Mouse (Mus musculus) CD4-positive, CD25-positive, alpha-beta regulatory T cell, adult 4 months (primary cell): Measurements from ENCODE around the gene Sgsm2. TPM values are rescaled to one million over a fixed set of nuclear protein-coding genes. Genes with fewer than 3 reads are reported as not detected.

Experiments used
- ATAC-seq: one replicate; pipeline ENCODE4 v1.8.0; 2017
- polyA plus RNA-seq, 2 experiments: library from polyadenylated mRNA; unstranded; fragments of 100-300 nt; shearing (Covaris generic); gene quantifications; one replicate each; pipeline ENCODE4 v1.2.1; 2017

Sgsm2 gene
- polyA plus RNA-seq, 2 experiments from 2014 or later = 2.8 to 3.3 TPM

DNA sequence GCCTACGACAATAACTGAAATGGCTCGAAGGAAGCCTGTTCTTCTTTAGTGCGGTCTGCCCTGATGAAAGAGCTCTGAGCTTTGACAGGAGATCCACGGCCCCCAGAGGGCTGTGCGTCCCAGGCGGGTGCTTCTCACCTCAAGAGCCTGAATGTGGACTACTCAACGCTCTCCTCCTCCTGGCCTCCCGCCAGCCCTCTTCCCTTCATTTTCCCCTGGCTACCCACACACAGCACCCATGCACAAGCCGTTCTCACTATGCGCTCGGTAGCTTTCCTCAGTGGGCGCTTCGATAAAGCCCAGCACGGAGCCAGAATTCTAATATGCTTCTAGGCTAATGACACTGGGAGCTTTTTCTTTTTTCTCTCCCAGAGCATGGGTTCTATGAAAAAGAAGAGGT, 14.9 kb downstream of the Sgsm2 start:
- ATAC-seq = no peak

DNA sequence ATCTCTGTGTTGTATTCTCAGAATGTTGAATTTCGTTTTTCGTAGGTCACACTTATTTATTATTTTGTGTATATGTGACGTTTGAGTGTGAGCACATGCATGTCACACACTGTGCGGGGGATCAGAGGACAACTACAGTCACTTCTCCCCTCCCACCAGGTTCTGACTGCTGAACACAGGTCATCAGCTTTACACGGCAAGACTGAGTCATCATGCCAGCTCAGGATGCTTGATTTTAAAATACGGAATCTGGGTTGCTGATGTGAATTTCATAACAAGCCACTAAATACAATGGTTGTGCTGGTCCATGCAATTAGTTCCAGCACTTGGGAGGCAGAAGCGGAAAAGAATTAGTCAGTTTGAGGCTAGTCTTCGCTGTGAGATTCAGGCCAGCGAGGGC, 15.9 kb downstream of the Sgsm2 start:
- ATAC-seq = peak; percentile 71

DNA sequence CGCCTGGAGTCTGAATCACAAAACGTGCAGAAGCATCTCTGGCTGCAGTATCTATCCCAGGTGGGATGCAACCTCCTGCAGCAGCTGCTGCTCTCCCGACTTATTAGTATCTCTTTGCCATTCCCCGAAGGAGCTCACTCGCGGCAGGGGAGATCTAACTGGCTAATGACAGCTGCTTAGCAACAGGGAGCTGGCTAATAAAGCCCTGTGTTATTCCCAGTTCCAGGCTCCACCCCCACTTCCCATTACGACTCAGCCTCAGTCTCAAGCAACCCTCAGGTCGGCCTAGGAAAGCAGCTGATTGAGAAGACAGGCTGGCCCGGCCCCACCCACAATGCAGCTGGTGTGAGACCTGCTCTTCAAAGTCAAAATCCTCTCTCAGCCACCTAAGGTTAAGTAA, 20.1 kb downstream of the Sgsm2 start:
- no peak for ATAC-seq

DNA sequence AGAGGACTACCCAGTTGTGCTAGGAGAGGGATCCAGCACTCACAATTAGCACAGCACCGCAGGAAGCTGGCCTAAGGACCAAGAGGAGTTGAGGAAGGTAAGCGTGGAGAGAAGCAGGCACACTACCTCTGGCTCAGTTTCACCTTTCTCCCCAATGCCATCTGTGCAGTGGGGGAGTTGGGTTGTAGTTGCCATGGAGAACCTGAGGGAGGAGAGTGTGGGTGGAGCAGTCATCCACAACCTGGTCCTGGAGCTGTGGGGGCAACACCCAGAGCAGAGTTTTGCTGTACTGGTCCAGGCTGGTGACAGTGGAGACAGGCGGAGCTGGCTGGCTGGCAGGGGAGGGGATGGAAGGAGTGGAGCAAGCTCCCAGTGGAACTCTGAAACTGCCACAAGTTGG, 22.2 kb downstream of the Sgsm2 start:
- no peak for ATAC-seq

DNA sequence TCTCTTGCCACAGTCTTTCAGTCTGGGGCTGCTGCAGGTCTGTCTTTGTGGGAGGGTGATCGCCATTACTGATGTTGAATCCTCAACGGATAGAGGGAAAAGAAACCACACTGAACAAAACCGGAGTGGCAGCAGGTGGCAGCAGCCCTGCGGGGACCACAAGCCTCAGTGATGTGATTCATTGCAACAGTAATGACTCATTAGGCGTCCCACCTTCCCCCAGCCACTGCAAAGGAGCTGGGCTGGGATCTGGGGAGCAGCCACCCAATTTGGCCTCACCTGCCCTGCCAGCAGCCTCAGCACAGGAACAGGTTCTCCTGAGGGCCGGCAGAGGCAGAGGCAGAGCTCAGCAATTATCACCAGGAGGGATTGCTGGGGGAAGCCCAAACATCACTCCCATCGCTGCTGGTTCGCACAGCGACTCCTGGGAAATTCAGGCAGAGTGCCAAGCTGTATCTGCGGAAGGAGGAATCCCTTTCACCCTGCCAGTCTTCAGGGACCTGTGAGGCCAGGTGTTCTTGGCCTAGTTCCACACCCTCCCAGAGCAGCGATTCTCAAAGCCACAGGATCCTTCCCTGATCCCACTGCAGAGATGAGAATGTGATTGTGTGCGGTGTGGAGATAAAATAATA, 25.8 kb downstream of the Sgsm2 start:
- no peak for ATAC-seq

DNA sequence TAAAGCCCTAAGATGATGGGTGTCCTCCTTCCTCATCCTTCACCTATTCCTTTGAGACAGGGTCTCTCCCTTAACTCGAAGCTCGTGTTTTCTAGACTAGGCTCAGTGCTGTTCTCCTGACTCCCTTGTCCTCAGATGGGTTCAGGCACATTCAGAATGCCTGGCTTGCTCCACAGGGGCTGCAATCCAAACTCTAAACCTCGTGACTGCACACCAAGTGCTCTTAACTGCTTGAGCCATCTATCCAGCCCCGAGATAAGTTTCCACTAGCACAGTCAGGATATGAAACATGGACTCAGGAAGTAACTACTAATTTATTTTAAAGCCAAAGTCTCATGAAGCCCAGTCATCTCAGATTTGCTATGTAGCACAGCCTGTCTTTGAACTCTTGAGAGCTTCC, 26.3 kb downstream of the Sgsm2 start:
- no peak for ATAC-seq

DNA sequence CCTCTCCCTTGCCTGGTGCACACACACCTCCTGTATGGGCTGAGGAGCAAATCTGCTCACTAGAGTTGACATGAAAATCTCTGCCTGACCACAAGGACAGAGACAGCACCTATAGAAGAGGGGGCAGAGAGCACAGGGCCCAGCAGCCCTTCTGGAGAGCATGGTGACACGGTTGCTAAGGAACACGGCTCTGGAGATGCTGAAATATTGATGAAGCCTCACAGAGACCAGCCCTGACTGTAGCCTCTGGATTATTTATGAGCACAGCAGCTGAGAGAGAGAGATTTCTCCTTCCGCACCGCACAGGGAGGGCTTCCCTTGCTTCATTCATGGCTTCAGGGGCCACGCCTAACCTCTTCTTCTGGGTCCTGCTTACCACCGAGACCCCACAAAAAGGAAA, 27.3 kb downstream of the Sgsm2 start:
- no peak for ATAC-seq

DNA sequence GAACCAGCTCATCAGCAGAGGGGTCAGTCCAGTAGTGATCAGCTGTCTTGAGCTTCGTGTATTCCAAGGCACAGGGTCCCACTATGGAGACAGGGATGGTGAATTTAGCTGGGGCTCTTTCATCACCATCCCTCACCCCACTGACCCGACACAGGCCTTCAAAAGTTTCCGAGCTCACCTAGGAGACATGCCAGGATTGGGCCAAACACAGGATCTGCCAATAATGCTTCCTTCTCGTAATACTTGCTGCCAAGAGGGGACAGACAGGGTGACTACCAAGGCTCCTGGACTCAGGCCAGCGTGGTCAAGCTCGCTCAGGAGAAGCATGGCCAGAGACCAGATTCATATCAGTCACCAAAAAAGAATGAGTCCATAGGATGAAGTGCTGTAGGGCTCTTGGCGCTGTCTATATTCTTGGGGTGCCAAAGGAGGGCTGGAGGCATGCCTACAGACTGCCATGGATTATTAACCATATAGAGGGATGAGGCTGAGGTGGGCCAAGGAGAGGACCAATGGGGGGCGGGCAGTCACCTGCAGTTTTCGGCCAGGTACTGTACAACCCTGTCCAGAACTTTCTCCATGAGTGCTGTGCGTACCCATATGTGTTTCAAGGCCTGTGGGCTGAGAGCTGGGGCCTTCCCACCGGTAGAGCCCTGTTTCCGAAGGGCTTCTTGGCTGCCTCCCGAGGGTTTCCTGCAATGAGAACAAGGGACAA, 28.7 kb downstream of the Sgsm2 start:
- no peak for ATAC-seq

DNA sequence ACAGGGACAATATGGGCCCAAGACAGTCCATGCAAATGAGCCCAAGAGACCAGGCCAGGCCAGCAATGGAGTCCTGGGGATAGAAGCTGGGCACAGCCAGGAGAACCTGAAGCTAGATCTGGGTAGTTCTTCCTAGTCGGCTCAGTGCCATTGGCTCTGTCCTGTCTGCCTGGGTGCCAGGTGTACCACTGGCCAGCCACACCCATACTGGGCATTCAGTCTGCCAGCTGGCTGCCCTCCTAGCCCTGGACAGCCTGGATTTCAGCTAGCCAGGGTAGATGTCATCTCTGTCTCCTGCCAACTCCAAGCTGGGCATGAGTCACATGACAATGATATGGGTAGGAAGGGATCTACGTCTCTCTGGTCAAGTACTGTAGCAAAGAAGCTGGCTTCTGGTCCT, 29.7 kb downstream of the Sgsm2 start:
- no peak for ATAC-seq

DNA sequence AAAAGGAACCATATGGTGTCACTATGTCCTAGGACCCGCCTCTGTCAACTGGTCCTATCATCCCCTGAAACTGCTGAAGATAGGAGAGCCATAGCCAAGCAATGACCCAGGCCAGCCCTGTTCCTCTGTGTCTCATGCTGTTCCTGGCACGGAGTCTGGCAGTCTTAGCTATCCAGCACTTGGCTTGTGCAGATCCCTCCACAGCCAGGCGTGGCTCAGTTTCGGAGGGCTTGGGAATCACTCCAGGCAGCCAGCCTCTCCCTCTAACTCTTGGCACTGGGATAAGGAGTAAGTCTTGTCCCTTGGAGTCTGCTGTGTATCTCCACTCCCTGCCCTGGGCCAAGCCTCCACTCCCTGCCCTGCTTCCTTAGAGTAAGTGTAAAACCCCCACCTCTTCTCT, 30.2 kb downstream of the Sgsm2 start:
- no peak for ATAC-seq

DNA sequence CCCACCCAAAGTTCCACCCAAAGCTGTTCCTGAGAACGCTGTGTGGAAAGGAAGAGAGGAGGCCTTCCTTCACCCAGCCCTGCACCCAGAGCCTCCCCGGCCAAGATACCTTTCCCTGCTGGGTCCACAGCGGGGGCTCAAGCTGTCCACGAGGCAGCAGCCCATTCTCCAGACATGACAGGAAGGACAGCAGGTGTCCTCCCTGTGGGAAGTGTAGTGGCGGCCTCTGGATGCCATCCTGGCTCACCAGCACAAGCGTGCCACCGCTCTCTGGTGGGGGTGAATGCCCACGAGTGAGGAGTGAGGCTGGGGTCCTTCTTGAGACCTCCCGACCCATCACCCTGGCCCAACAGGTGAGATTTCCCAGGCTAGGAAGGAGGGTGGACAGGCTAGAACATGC, 31.6 kb downstream of the Sgsm2 start:
- no peak for ATAC-seq

DNA sequence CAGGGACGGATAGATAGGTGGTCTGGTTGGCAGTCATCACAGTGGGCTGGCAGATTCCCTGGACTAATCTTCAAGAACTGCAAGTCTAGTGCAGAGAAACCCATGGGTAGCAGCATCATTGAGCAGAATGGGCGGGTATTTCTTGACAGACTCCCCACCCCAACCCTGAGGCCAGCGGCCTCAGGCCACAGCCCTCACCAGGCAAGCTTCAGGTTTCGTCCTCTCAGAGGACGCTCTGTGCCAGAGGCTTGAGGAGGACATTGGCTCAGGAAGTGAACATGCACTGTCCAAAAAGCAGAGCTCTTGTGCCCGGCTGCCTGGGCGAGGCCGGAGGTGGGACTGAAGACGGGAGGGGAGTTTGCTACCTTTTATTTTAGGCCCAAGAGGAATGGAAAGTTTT, 32.4 kb downstream of the Sgsm2 start:
- no peak for ATAC-seq

DNA sequence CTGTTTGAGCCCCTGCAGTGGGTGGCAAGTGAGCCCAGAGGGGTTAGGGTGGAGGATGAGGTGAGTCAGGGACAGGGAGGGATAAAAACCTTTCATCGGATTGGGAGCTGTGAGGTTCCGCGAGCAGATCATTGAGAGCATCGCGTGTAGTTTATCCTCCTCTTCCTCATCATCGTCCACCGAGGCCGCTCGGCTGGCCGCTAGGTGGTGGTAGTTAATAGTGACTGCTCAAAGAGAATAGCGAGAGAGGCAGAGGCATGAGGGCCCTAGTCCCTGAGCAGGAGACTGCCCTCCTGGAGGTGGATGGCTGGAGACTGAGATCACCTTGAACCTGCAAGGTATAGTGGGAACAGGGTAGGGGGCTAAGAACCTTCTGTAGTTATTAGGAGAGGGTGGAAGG, 33.4 kb downstream of the Sgsm2 start:
- no peak for ATAC-seq

DNA sequence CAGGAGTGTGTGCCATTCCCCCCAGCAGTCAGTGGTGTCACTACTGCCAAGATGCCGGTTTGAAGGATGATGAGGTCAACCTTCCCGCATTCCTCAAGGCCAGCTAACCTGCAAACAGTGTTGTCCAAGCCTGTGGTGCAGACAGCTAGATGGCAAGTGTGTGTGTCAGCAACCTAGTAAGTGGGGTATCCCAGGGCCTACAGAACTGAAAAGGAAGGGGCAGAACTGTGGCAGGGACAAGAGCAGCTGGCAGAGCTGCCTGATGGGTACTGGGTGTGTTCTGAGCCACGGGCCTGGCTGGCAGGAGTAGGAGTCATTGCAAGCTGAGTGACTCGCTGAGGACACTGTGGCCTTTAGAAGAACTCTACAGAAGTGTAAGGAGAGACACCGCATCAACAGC, 34.7 kb downstream of the Sgsm2 start:
- no peak for ATAC-seq

DNA sequence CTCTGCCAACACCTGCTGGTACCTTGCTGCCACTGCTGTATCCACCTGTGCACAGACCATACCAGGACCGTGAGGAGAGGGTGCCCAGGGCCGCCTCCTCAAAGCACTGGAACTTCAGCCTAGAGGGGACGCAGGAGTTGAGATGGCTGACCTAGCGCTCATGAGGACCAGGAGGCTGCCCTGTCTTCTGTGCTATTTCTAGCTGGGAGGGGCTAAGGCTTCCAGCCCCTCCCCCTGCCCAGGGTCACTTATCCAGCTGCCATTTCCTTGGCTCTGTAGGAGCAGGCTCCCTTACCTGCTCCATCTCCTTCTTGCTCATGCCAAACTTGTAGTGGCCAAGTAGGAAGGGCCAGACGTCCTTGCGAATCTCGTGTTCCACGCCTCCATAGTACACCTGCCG, 39.1 kb downstream of the Sgsm2 start:
- no peak for ATAC-seq

DNA sequence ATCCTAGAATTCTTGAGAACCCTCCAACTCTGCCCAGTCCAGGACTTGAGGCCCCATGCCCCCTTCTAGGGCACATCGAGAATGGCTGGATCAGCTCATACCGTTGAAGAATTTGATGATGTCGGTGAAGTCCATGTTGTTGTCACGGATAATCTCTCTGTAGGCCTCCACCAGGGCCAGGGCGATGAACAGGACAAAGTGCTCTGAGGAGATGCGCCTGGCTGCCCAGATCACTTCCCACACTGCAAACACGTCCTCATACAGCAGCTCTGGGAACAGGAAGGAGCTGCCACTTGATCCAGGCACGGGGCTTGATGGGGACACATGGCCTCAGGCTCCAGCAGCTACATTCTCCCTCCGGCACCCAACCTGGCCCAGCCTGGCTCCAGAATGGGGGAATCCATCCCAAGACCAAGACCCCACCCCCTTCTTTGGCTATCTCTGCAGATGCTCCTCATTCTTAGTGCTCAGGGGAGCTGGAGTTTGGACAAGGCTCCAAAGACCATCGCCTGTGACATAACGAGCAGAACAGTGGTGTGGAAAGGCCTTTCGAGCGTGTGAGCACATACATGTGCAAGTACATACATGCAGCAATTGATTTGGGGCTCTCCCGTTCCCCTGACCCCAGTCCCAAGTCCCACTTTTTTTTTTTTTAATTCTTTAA, 45.7 kb downstream of the Sgsm2 start:
- no peak for ATAC-seq

DNA sequence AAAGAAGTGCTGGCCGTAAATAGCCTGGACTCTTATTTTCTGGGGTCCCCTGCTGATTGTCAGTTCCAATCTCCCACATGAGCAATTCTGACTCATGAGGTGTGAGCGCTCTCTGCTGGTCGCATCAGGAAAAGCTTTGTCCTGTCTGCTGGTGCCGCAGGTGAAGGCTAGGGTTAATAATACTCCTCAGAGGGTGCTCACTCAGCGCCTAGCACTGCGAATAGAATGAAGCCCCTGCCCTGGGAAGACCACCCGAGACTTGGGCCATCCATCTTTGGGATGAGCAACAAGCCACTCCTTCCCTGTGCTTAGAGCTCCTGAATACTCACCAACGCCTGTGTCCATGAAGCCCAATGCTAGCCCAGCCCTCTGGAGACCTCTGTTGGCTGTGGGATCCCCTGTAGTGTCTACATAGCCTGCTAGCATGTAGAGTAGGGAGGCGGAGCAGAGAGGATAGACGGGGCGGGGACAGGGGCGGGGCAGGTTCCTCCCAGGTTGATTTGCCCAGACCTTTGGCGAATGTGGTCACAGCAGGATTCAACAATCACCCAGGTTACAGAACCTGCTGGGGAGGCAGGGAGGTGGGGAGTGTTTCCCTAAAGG, 48.8 kb downstream of the Sgsm2 start:
- ATAC-seq = peak; percentile 68

DNA sequence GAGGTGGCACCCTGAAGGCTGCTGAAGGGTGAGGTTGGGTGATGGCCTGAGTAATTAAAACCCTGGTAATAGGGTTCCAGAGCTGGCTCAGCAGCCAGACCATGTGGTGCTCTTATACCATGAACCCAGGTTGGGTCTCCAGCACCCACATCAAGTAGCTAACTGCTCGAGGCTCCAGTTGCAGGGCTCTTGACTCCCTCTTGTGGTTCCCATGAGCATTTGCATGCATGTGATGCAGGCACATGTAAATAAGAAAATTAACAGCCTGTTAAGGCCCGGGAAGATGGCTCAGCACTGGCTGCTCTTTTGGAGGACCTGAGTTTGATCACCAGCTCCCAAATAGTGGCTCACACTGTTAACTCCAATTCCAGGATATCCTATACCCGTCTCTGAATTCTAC, 51.1 kb downstream of the Sgsm2 start:
- no peak for ATAC-seq

DNA sequence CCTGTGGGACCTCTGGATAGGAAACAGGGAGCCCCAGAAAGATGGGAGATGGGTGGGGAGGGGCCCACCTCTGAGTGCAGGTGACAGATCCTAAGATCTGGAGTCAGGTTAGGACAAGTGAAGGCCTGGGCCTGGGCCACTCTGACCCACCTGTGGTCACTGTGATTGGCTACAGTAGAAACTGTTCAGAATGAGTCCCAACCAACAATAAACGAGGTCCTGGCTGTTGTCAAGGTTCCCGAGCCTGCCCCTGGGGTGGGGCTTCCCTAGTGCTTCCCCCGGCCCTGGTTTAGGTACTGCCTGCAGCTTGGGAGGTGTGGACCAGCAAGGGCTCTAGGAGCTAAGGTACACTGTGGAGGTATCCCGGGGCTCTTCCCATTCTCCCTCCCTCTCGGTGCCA, 53.1 kb downstream of the Sgsm2 start:
- ATAC-seq = no peak

DNA sequence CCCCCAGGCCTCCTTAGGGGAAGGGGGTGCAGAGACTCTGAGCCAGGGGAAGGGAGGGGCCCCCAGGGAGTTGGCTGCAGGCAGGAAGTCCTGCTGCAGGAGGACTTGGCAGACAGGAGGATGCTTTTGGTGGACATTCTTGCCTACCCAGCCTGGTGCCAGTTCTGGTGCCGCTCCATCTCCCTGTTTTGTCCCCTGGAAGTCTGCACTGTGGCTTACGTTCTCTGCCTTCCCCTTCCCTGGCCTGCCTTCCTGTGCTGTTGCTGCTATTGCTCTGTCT, 53.5 kb downstream of the Sgsm2 start:
- no peak for ATAC-seq

DNA sequence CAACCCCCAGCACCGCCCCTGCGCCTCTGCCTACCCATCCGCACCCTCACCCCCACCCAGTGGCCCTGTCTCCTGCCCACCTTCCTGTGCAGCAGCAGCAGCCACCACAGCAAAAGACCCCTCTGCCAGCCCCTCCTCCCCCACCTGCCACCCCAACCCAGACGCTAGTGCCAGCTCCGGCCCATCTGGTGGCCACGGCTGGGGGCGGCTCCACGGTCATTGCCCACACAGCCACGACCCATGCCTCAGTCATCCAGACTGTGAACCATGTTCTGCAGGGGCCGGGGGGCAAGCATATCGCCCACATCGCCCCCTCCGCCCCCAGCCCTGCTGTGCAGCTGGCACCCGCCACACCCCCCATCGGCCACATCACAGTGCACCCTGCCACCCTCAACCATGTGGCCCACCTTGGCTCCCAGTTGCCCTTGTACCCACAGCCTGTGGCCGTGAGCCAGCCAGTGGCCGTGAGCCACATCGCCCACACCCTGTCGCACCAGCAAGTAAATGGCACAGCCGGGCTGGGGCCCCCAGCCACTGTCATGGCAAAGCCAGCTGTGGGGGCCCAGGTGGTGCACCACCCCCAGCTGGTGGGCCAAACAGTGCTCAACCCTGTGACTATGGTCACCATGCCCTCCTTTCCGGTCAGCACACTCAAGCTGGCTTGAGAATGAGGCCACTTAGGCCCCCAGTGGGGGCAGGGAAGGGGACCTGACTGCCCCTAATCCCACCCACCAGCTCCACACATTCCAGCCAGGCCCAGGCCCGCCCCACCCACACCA, 54.0 kb downstream of the Sgsm2 start:
- no peak for ATAC-seq

DNA sequence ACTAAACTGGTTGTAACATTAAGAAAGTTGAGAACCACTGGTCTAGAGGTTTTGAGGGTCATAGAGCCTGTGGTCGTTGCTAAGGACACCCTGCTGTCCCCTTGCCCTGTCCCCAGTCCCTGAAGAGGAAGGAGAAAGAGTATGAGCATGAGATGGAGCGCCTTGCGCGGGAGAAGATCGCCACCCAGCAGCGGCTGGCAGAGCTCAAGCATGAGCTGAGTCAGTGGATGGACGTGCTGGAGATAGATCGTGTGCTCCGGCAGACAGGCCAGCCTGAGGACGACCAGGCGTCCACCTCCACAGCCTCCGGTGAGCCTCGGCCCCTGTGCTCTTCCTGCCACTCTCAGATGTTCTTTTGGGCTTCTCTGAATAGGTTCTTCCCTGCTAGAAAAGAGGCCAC, 54.8 kb downstream of the Sgsm2 start:
- ATAC-seq = no peak

DNA sequence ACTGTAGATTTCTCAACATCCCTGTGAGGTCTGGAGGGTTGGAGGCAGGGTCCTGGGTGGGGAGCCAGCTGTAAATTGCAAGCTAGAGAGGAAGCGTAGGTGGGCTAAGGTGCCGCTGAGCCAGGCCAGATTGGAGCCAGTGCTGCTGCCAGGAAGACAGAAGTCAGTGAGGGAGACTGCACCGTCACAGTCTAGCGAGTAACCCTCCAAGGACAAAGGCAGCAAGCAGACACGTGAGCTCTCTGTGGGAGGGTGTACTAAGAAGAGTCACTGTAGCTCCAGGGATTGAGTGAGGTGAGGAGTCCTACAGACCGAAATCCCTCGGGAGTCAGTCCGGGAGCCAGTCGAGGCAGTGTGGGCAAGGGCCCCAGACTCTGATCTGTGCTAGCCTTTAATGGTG, 55.5 kb downstream of the Sgsm2 start:
- no peak for ATAC-seq
